In the genomic region with DNA sequence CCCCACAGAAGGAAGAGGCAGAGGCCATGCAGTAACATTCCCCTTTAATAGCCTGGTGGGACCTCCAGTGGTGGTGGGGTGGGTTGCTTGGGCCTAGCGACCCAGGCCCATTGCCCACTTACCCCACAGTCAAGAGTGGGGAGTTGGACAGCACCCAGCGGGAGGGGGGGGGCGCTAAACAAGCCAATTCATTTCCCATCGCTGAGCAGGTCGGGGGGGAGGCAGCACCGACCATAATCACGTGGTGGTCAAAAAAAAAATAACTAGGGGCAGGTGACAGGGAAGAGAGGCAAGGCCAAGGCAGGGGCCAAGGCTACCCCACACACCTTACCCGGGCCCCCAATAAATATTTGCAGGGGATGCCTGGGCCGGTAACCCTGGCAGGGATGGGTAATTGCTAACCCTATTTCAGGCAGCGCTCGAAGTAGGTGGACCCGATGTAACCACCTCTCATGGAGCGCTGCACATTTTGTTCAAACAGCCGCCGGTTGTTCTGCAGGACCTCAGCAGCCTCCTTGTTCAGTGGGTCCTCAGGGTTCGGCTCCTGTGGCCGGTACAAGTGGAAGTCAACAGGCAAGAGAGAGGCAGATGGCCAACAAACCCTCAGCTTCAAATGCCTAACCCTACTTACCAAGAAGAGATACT, we compare ENCODE assay signal across 8 mouse cellular contexts. TPM values are rescaled to one million over a fixed set of nuclear protein-coding genes. Genes with fewer than 3 reads are reported as not detected.
DNase-seq lines count a peak whose midpoint lies in the region; ATAC-seq and TF ChIP-seq lines count a peak whose summit lies in the region.

No protein-coding gene starts in this region.

- no peak for TF ChIP-seq CTCF in kidney, adult 2 months (conservative IDR thresholded peaks at IDR 0.05; ENCODE audit: insufficient read depth, insufficient read length, low read depth, low read length)

- ATAC-seq in embryonic facial prominence, embryonic 14.5 days (ENCODE audit: low read depth) = no peak
- ATAC-seq in limb, embryonic 15.5 days (ENCODE audit: insufficient number of reproducible peaks, low FRiP score, low TSS enrichment, low read depth) = no peak

- DNase-seq in kidney, adult 2 months = no peak
- no peak for DNase-seq in kidney, postnatal 14 days
- no peak for DNase-seq in ES-E14 (ENCODE audit: low read depth, low spot score)
- DNase-seq in embryonic facial prominence, embryonic 14.5 days (ENCODE audit: low spot score) = no peak
- DNase-seq in urinary bladder, postnatal 36 days (ENCODE audit: low spot score in 2 of 2) = no peak
- no peak for DNase-seq in frontal cortex, postnatal 25 days (ENCODE audit: low spot score in 2 of 2)
- DNase-seq in ovary, postnatal 36 days (ENCODE audit: low spot score) = no peak

- H3K36me3 ChIP-seq in kidney, adult 2 months (ENCODE audit: control insufficient read depth, insufficient read depth, low read length) = no peaks in the 10 kb centered on the region; the same call in 1 of the 2 replicates
- H3K36me3 ChIP-seq in ES-E14 (ENCODE audit: control insufficient read depth, insufficient read depth, low read length, poor library complexity, severe bottlenecking) = peaks cover 32% of the 10 kb centered on the region
- peaks cover 42% of the 10 kb centered on the region for H3K36me3 ChIP-seq in embryonic facial prominence, embryonic 14.5 days (ENCODE audit: control insufficient read depth, insufficient read depth, low read length)
- H3K36me3 ChIP-seq in limb, embryonic 15.5 days = peaks cover 50% of the 10 kb centered on the region

- no peaks in the 10 kb centered on the region for H3K9me3 ChIP-seq in ES-E14 (ENCODE audit: control insufficient read depth, insufficient read depth, low read depth, low read length)
- H3K9me3 ChIP-seq in embryonic facial prominence, embryonic 14.5 days (ENCODE audit: control insufficient read depth, low read length) = no peaks in the 10 kb centered on the region
- no peaks in the 10 kb centered on the region for H3K9me3 ChIP-seq in limb, embryonic 15.5 days

- TF ChIP-seq POLR2A in kidney, adult 2 months (IDR thresholded peaks at IDR 0.05; ENCODE audit: low read depth, low read length) = no peak

- in situ Hi-C loops in ES-E14 (cut with MboI; ENCODE audit: low sequenced_read_pairs in 2 of 2, unreplicated experiment in 2 of 2) = no loop called here

- H3K4me3 ChIP-seq in kidney, adult 2 months (ENCODE audit: insufficient read depth, low read depth, low read length) = 0 out of 2 replicates have a peak overlapping the region, but pooled peaks have one; percentile 91
- peak overlapping the region; percentile 6 to 33; a peak in 2 of 4 replicates for H3K4me3 ChIP-seq in ES-E14 (ENCODE audit: insufficient read depth in 1 of 2, low read depth in 1 of 2, low read length in 2 of 2, poor library complexity in 1 of 2, severe bottlenecking in 1 of 2)
- peak overlapping the region; percentile 54; the same call in 1 of the 2 replicates for H3K4me3 ChIP-seq in embryonic facial prominence, embryonic 14.5 days (ENCODE audit: low read depth, low read length)
- H3K4me3 ChIP-seq in limb, embryonic 15.5 days = peak overlapping the region; percentile 56

- peaks cover 20% of the 10 kb centered on the region; the same call in 1 of the 2 replicates for H3K4me1 ChIP-seq in kidney, adult 2 months (ENCODE audit: control insufficient read depth, insufficient read depth, low read length)
- H3K4me1 ChIP-seq in ES-E14 (ENCODE audit: control insufficient read depth in 2 of 2, insufficient read depth in 2 of 2, low read length in 2 of 2, poor library complexity in 1 of 2) = peaks cover 0 to 10% of the 10 kb centered on the region in 2 experiments; a peak in 2 of 4 replicates
- peaks cover 26% of the 10 kb centered on the region for H3K4me1 ChIP-seq in embryonic facial prominence, embryonic 14.5 days (ENCODE audit: control insufficient read depth, insufficient read depth, low read length)
- H3K4me1 ChIP-seq in limb, embryonic 15.5 days = peaks cover 43% of the 10 kb centered on the region

- H3K27me3 ChIP-seq in kidney, adult 2 months (replicated peaks; ENCODE audit: control insufficient read depth, insufficient read depth, low read length) = no peaks in the 10 kb centered on the region
- no peaks in the 10 kb centered on the region for H3K27me3 ChIP-seq in embryonic facial prominence, embryonic 14.5 days (replicated peaks; ENCODE audit: control insufficient read depth, insufficient read depth, low read length)
- H3K27me3 ChIP-seq in limb, embryonic 15.5 days = no peaks in the 10 kb centered on the region

- 74% methylated on average over 17 of the region's 17 CpGs for WGBS in kidney, adult 2 months
- 84% methylated on average over 17 of the region's 17 CpGs for WGBS in embryonic facial prominence, embryonic 14.5 days
- 85% methylated on average over 17 of the region's 17 CpGs for WGBS in limb, embryonic 15.5 days

- peak overlapping the region; percentile 65; the same call in 1 of the 2 replicates for H3K9ac ChIP-seq in ES-E14 (ENCODE audit: insufficient read depth, low read depth, low read length, poor library complexity, severe bottlenecking)
- H3K9ac ChIP-seq in embryonic facial prominence, embryonic 14.5 days (ENCODE audit: low read depth, low read length) = no peak overlapping the region
- no peak overlapping the region for H3K9ac ChIP-seq in limb, embryonic 15.5 days

- peak overlapping the region; percentile 93 for H3K4me2 ChIP-seq in embryonic facial prominence, embryonic 14.5 days (ENCODE audit: low read depth, low read length)
- H3K4me2 ChIP-seq in limb, embryonic 15.5 days = peak overlapping the region; percentile 75

- H3K27ac ChIP-seq in kidney, adult 2 months (ENCODE audit: insufficient read depth, low read depth, low read length) = 0 out of 2 replicates have a peak overlapping the region, but pooled peaks have one; percentile 40
- peak overlapping the region; percentile 38 for H3K27ac ChIP-seq in ES-E14 (ENCODE audit: insufficient read depth, low read depth, low read length, poor library complexity, severe bottlenecking)
- H3K27ac ChIP-seq in embryonic facial prominence, embryonic 14.5 days (replicated peaks; ENCODE audit: low read depth, low read length) = peak overlapping the region; percentile 93; the same call in 1 of the 2 replicates
- H3K27ac ChIP-seq in limb, embryonic 15.5 days = peak overlapping the region; percentile 93

TF ChIP-seq in ES-E14, 5 proteins besides CTCF, POLR2A, EP300 and RAD21:
- TF ChIP-seq HCFC1 (IDR thresholded peaks at IDR 0.05; ENCODE audit: borderline replicate concordance, insufficient read depth, low read length) (no peak), MAFK (IDR thresholded peaks at IDR 0.05; ENCODE audit: insufficient read depth, low read depth, low read length) (no peak), ZC3H11A (IDR thresholded peaks at IDR 0.05; ENCODE audit: borderline replicate concordance, low read depth, low read length) (no peak), ZNF384 (IDR thresholded peaks at IDR 0.05; ENCODE audit: low read depth, low read length) (no peak), CHD2 (IDR thresholded peaks at IDR 0.05; ENCODE audit: low read depth, low read length) (no peak)

RNA-seq across cellular contexts. Expression of a gene that starts 0.7 kb away (rescaled TPM):
- 103 and 134 TPM in 2 replicates for polyA plus RNA-seq in kidney, adult 2 months (2012; rRNA removed)
- total RNA-seq in ES-E14 (2012; rRNA removed) = 103 and 143 TPM in 2 replicates
- 162 and 169 TPM in 2 replicates for polyA plus RNA-seq in embryonic facial prominence, embryonic 14.5 days (2014; fragmentation: Nextera tagmentation; extraction: Ambion mirVana)
- polyA plus RNA-seq in limb, embryonic 15.5 days (2015; fragmentation: Nextera tagmentation; extraction: Ambion mirVana) = 179 and 185 TPM in 2 replicates

RNA-seq across cellular contexts. Expression of a gene that starts 2.7 kb away (rescaled TPM):
- polyA plus RNA-seq in kidney, adult 2 months (2012; rRNA removed) = 231 and 249 TPM in 2 replicates
- total RNA-seq in ES-E14 (2012; rRNA removed) = 73.8 and 92.8 TPM in 2 replicates
- polyA plus RNA-seq in embryonic facial prominence, embryonic 14.5 days (2014; fragmentation: Nextera tagmentation; extraction: Ambion mirVana) = 140 and 147 TPM in 2 replicates
- polyA plus RNA-seq in limb, embryonic 15.5 days (2015; fragmentation: Nextera tagmentation; extraction: Ambion mirVana) = 102 and 104 TPM in 2 replicates

RNA-seq across cellular contexts. Expression of a gene that starts 19.2 kb away (rescaled TPM):
- 1.3 and 1.8 TPM in 2 replicates for polyA plus RNA-seq in kidney, adult 2 months (2012; rRNA removed)
- 3.2 and 3.8 TPM in 2 replicates for total RNA-seq in ES-E14 (2012; rRNA removed)
- polyA plus RNA-seq in embryonic facial prominence, embryonic 14.5 days (2014; fragmentation: Nextera tagmentation; extraction: Ambion mirVana) = 2.9 and 4.1 TPM in 2 replicates
- polyA plus RNA-seq in limb, embryonic 15.5 days (2015; fragmentation: Nextera tagmentation; extraction: Ambion mirVana) = 2.5 and 3.7 TPM in 2 replicates

RNA-seq across cellular contexts. Expression of a gene that starts 25.5 kb away (rescaled TPM):
- 14.1 and 15.0 TPM in 2 replicates for polyA plus RNA-seq in kidney, adult 2 months (2012; rRNA removed)
- total RNA-seq in ES-E14 (2012; rRNA removed) = 23.7 and 26.7 TPM in 2 replicates
- polyA plus RNA-seq in embryonic facial prominence, embryonic 14.5 days (2014; fragmentation: Nextera tagmentation; extraction: Ambion mirVana) = 20.0 and 23.6 TPM in 2 replicates
- 23.7 and 25.2 TPM in 2 replicates for polyA plus RNA-seq in limb, embryonic 15.5 days (2015; fragmentation: Nextera tagmentation; extraction: Ambion mirVana)

RNA-seq across cellular contexts. Expression of a gene that starts 36.4 kb away (rescaled TPM):
- 186 and 191 TPM in 2 replicates for polyA plus RNA-seq in kidney, adult 2 months (2012; rRNA removed)
- 2,698 and 2,854 TPM in 2 replicates for total RNA-seq in ES-E14 (2012; rRNA removed)
- 321 and 352 TPM in 2 replicates for polyA plus RNA-seq in embryonic facial prominence, embryonic 14.5 days (2014; fragmentation: Nextera tagmentation; extraction: Ambion mirVana)
- 189 and 243 TPM in 2 replicates for polyA plus RNA-seq in limb, embryonic 15.5 days (2015; fragmentation: Nextera tagmentation; extraction: Ambion mirVana)

Comparison
In these comparisons a context has a peak if more than half of its experiments do, and no peak if none do; other contexts are left out.
1. H3K27ac ChIP-seq: peak in every context shown above with its lines; median percentile 93 in embryonic facial prominence, embryonic 14.5 days; 93 in limb, embryonic 15.5 days; 40 in kidney, adult 2 months; 38 in ES-E14.
2. H3K4me3 ChIP-seq: peak in every context shown above with its lines; median percentile 91 in kidney, adult 2 months; 56 in limb, embryonic 15.5 days; 54 in embryonic facial prominence, embryonic 14.5 days; 20 in ES-E14.